Mouse (Mus musculus): Measurements from ENCODE around the gene Gpr152. TPM values are rescaled to one million over a fixed set of nuclear protein-coding genes. Genes with fewer than 3 reads are reported as not detected.

The Gpr152 gene
- polyA plus RNA-seq (2012; fragmentation: generic; extraction: Trizol): under 1 TPM in 1 of 2 experiments, not detected in 1; 0.09 TPM

GRCm38 (mm10) chr19:4139446-4139845 lies at the start of gene Gpr152:
TSS of gene Gpr152 (plus strand) at chr19:4139787.

GRCm38 (mm10) chr19:4096642-4097440 lies 42.7 kb upstream of the Gpr152 start, which contains the start of gene Cdk2ap2:
TSS of gene Cdk2ap2 (plus strand) at chr19:4097182.

DNA sequence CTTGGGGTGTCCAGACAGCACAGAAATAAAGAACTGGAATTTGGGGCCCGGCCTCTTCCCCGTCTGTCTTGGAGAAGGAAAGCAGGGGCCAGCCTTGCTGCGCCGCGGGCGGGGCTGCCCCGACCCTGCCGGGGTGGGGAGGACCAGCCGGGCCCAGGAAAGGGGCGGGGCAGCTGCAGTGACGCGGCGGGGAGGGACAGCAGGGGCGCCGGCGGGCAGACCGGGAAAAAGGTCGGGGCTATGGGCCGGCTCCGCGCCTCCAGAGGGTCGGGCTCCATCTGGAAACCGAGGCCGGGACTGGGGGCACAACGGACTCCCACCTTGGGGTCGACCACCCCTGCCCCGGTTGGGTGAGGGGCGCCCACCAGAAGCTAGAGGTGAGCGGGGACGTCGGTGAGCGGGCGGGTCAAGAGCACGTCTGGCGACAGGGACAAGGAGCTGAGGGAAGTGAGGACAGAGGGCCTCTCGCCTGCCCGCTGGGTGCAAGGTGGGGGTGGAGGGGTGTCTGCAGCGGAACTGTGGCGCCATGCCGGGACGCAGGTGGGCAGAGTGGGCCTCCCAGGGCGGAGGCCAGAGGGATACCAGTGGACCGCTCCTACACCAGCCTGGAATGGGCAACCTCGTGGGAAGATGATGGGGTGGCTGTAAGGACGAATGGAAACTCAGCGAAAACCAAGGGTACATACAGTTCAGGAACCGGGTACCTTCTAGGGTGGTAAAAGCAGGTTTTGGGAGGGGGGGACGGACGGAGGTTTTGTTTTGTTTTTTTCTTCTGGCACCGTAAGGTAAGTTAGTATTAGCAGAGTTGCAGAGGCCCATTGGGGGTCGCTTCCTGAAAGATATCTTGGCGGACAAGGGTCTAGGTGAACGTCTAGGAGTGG lies 39.5 kb upstream of the Gpr152 start, which contains the start of gene Pitpnm1:
Pitpnm1 (plus strand) TSS at position 162 of the 881 bp plus-strand sequence.

GRCm38 (mm10) chr19:4125741-4126696 lies 13.6 kb upstream of the Gpr152 start, which contains the start of gene Aip:
TSS of gene Aip (minus strand) at chr19:4125858.

GRCm38 (mm10) chr19:4143759-4144268 lies 4.2 kb downstream of the Gpr152 start, which contains the start of gene Cabp4:
TSS of gene Cabp4 (minus strand) at chr19:4144033.

GRCm38 (mm10) chr19:4148491-4148806 lies 8.9 kb downstream of the Gpr152 start, which contains the start of gene Coro1b:
TSS of gene Coro1b (plus strand) at chr19:4148619.

DNA sequence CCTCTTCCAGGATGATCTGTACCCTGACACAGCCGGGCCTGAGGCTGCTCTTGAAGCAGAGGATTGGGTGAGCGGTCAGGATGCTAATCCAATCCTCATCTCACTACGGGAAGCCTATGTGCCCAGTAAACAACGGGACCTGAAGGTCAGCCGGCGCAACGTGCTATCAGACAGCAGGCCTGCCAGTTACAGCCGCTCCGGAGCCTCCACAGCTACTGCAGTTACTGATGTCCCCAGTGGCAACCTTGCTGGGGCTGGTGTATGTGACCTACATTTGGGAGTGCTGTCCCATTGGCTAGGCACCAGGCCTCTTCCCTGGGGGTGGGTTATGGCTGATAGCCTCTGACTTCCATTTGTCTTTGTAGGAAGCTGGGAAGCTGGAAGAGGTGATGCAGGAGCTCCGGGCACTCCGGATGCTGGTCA lies 13.7 kb downstream of the Gpr152 start, which contains the start of gene Ptprcap:
Ptprcap (plus strand) TSS at position 373 of the 423 bp plus-strand sequence.

DNA sequence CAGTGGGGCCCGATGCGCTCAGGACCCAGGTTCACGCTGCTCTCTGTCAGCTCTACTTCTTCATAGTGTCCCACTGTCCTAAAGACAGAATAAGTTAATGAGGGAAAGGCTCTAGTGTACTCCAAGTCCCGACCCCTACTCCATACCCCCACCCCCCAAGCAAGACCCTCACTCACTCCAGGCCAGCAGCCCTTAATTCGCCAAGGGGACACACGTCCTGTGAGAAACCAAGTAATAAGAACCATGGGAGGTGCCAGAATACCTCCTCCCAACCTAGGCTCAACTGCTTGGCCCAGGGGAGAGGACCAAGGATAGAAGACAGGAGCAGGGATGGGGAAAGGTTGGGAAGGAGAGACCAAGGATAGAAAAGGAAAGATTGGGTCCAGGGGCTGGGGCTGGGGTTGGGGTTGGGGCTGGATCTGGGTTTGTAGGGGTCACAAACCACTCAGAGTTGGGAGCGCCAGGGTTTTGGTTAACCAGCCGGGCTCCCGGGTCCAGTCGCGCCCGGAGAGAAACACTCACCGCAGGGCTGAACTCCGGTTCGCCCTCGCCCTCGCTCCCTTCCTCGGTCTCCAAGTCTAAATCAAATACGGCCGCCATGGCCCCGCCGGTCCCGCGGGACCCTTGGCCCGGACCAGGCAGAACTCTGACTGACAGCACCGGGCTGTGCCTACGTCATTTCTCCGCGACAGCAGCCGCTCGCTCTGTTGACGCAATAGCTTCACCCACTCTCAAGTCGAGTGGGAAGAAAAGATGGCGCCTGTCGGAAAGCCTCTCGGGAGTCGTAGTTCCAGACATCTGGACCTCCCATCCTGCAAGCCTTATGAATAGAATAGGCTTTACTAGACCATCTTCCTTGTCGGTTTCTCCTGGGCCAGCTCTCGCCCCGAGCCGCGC lies 23.3 kb downstream of the Gpr152 start, which contains the start of gene Rps6kb2:
Rps6kb2 (minus strand) TSS at position 709 of the 897 bp plus-strand sequence.

DNA sequence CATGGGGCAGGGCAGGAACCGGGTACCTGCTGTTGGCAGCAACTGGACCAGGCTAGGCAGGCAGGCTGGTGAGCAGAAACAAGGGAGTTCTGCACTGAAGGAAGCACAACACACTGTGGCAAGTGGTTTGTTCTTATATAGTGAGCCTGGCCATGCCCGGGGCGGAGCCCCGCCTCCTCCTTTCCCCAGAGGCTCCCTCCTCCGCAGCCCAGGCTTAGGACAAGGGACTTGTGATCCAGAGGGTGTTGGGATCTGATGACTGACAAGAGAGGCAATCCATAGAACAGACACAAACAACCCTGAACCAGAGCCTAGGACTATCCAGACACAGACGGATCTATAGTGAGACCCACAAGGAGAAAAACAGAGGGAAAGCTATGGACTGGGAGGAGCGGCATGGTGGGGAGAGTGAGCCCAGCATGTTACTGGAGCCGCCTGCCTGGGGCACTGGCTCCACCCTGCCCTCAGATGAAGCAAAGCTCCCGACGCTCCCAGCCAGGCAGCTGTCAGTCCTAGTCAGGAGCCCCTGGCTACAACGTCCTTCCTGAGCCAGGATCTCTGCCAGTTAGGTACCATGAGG lies 35.9 kb downstream of the Gpr152 start, which contains the start of gene Carns1:
Carns1 (minus strand) TSS at position 112 of the 580 bp plus-strand sequence.

DNA sequence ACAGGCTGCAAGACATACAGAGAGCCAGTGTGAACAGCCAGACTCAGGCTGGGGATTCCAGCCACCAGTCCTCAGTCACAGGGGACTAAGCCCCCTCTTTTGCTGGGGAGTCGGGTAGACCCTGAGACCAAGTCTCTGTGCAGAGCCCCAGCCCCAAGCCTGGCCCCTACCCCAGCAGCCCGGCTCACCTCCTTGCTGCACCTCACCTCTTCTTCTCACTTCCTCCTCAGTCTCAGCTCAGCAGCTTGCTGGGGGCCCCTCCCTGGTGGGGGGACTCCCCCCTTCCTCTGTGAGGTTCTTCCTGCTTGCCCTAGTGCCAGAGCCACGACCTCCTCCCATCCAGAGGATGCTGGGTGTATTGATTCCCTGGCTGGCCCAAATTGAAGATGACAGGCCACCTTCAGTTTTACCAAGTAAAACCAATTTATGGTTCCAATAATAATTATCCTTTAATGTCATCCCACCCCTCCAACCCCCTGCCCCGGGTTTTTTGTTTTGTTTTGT lies 51.3 kb downstream of the Gpr152 start, which contains the start of gene Tbc1d10c:
Tbc1d10c (minus strand) TSS at position 454 of the 504 bp plus-strand sequence.

DNA sequence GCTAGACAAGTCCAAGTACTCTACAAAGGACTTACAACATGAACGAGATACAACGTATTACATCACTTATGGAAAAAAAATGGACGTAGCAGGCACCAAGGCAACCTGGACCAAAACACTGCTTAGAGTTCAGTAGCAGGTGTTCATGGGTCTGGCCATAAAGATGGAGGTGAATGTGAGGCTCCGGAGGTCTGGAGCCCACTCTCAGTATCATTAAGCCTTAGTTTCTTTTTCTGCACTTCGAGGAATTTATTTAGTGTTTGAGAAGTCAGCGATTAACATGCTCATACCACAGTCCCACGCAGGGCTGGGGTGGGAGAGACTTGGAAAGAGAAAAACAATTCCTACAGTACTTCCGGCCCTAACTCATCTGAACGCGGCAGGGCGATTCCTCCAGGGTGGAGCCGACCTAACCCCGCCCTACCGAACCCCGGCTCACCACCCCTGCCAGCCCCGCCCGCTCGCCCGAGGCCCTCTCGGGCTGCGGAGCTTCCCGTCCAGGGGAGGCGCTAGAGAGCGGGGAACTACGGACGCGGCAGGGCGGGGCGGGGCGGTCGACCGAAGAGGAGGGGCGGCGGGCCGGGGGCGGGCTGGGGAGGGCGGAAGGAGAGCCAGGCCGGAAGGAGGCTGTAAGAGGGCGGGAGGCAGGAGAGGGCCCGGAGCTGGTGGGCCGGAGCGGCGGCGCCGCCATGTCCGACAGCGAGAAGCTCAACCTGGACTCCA lies 52.1 kb downstream of the Gpr152 start, which contains the start of gene Ppp1ca:
Ppp1ca (plus strand) TSS at position 538 of the 723 bp plus-strand sequence.

Other genes starting within 250 kb of the Gpr152 start
- gene Tcirg1, start 232.7 kb upstream of the Gpr152 start, polyA plus RNA-seq (2012; fragmentation: generic; extraction: Trizol): 10 to 100 TPM; 46.1 to 53.3 TPM
- gene Ndufs8, start 227.0 kb upstream of the Gpr152 start, polyA plus RNA-seq (2012; fragmentation: generic; extraction: Trizol): 100 to 1,000 TPM; 269 to 451 TPM
- gene Aldh3b1, start 210.0 kb upstream of the Gpr152 start, polyA plus RNA-seq (2012; fragmentation: generic; extraction: Trizol): 1 to 10 TPM; 2.7 to 8.3 TPM
- under 1 TPM; 0.01 to 0.08 TPM for gene Unc93b1, start 204.6 kb upstream of the Gpr152 start, polyA plus RNA-seq (2012; fragmentation: generic; extraction: Trizol)
- gene Aldh3b3, start 181.1 kb upstream of the Gpr152 start, polyA plus RNA-seq (2012; fragmentation: generic; extraction: Trizol): under 1 TPM in 1 of 2 experiments, not detected in 1; 0.01 TPM
- not detected for gene Aldh3b2, start 167.5 kb upstream of the Gpr152 start, polyA plus RNA-seq (2012; fragmentation: generic; extraction: Trizol)
- 10 to 100 TPM in 1 of 2 experiments, 1 to 10 TPM in 1; 7.4 to 28.3 TPM for gene Acy3, start 153.2 kb upstream of the Gpr152 start, polyA plus RNA-seq (2012; fragmentation: generic; extraction: Trizol)
- under 1 TPM in 1 of 2 experiments, not detected in 1; 0.05 TPM for gene Tbx10, start 147.0 kb upstream of the Gpr152 start, polyA plus RNA-seq (2012; fragmentation: generic; extraction: Trizol)
- gene Nudt8, start 139.2 kb upstream of the Gpr152 start, polyA plus RNA-seq (2012; fragmentation: generic; extraction: Trizol): 10 to 100 TPM; 41.3 to 59.9 TPM
- gene Gm49405, start 139.2 kb upstream of the Gpr152 start, polyA plus RNA-seq (2012; fragmentation: generic; extraction: Trizol): 1 to 10 TPM in 1 of 2 experiments, under 1 TPM in 1; 0.19 to 1.4 TPM
- 1 to 10 TPM in 1 of 2 experiments, under 1 TPM in 1; 0.41 to 4.0 TPM for gene Doc2g, start 136.5 kb upstream of the Gpr152 start, polyA plus RNA-seq (2012; fragmentation: generic; extraction: Trizol)
- 100 to 1,000 TPM; 253 to 401 TPM for gene Ndufv1, start 127.0 kb upstream of the Gpr152 start, polyA plus RNA-seq (2012; fragmentation: generic; extraction: Trizol)
- 1,000 to 10,000 TPM in 1 of 2 experiments, 100 to 1,000 TPM in 1; 849 to 1,247 TPM for gene Gstp1, start 101.8 kb upstream of the Gpr152 start, polyA plus RNA-seq (2012; fragmentation: generic; extraction: Trizol)
- gene Gstp2, start 93.8 kb upstream of the Gpr152 start, polyA plus RNA-seq (2012; fragmentation: generic; extraction: Trizol): 10 to 100 TPM in 1 of 2 experiments, 1 to 10 TPM in 1; 1.8 to 13.9 TPM
- gene Gstp3, start 80.2 kb upstream of the Gpr152 start, polyA plus RNA-seq (2012; fragmentation: generic; extraction: Trizol): under 1 TPM; 0.15 to 0.18 TPM
- gene Cabp2, start 58.2 kb upstream of the Gpr152 start, polyA plus RNA-seq (2012; fragmentation: generic; extraction: Trizol): not detected
- gene Cdk2ap2, start 42.6 kb upstream of the Gpr152 start, polyA plus RNA-seq (2012; fragmentation: generic; extraction: Trizol): 100 to 1,000 TPM in 1 of 2 experiments, 10 to 100 TPM in 1; 86.0 to 148 TPM
- gene Pitpnm1, start 39.8 kb upstream of the Gpr152 start, polyA plus RNA-seq (2012; fragmentation: generic; extraction: Trizol): 10 to 100 TPM; 48.2 to 61.6 TPM
- gene Aip, start 13.9 kb upstream of the Gpr152 start, polyA plus RNA-seq (2012; fragmentation: generic; extraction: Trizol): 100 to 1,000 TPM; 201 to 241 TPM
- under 1 TPM; 0.14 to 0.38 TPM for gene Cabp4, start 4.2 kb downstream of the Gpr152 start, polyA plus RNA-seq (2012; fragmentation: generic; extraction: Trizol)
- 100 to 1,000 TPM; 256 to 440 TPM for gene Coro1b, start 8.8 kb downstream of the Gpr152 start, polyA plus RNA-seq (2012; fragmentation: generic; extraction: Trizol)
- 1 to 10 TPM; 6.5 to 9.5 TPM for gene Ptprcap, start 13.8 kb downstream of the Gpr152 start, polyA plus RNA-seq (2012; fragmentation: generic; extraction: Trizol)
- gene Rps6kb2, start 23.6 kb downstream of the Gpr152 start, polyA plus RNA-seq (2012; fragmentation: generic; extraction: Trizol): 10 to 100 TPM; 28.6 to 29.9 TPM
- 10 to 100 TPM in 1 of 2 experiments, 1 to 10 TPM in 1; 1.8 to 16.2 TPM for gene Carns1, start 35.7 kb downstream of the Gpr152 start, polyA plus RNA-seq (2012; fragmentation: generic; extraction: Trizol)
- gene Tbc1d10c, start 51.5 kb downstream of the Gpr152 start, polyA plus RNA-seq (2012; fragmentation: generic; extraction: Trizol): 1 to 10 TPM in 1 of 2 experiments, under 1 TPM in 1; 0.63 to 1.7 TPM
- 1,000 to 10,000 TPM in 1 of 2 experiments, 100 to 1,000 TPM in 1; 727 to 1,261 TPM for gene Ppp1ca, start 52.3 kb downstream of the Gpr152 start, polyA plus RNA-seq (2012; fragmentation: generic; extraction: Trizol)
- 10 to 100 TPM; 25.1 to 36.1 TPM for gene Rad9a, start 61.9 kb downstream of the Gpr152 start, polyA plus RNA-seq (2012; fragmentation: generic; extraction: Trizol)
- 10 to 100 TPM in 1 of 2 experiments, 1 to 10 TPM in 1; 7.5 to 24.4 TPM for gene Clcf1, start 74.5 kb downstream of the Gpr152 start, polyA plus RNA-seq (2012; fragmentation: generic; extraction: Trizol)
- 1 to 10 TPM in 1 of 2 experiments, not detected in 1; 3.9 TPM for gene AC109138.7, start 74.6 kb downstream of the Gpr152 start, polyA plus RNA-seq (2012; fragmentation: generic; extraction: Trizol)
- 100 to 1,000 TPM; 131 to 165 TPM for gene Pold4, start 92.1 kb downstream of the Gpr152 start, polyA plus RNA-seq (2012; fragmentation: generic; extraction: Trizol)
- 10 to 100 TPM in 1 of 2 experiments, 1 to 10 TPM in 1; 7.4 to 30.3 TPM for gene Ssh3, start 129.4 kb downstream of the Gpr152 start, polyA plus RNA-seq (2012; fragmentation: generic; extraction: Trizol)
- 1 to 10 TPM in 1 of 2 experiments, under 1 TPM in 1; 0.77 to 4.5 TPM for gene Ankrd13d, start 143.3 kb downstream of the Gpr152 start, polyA plus RNA-seq (2012; fragmentation: generic; extraction: Trizol)
- 10 to 100 TPM; 37.7 to 44.4 TPM for gene Grk2, start 166.4 kb downstream of the Gpr152 start, polyA plus RNA-seq (2012; fragmentation: generic; extraction: Trizol)

Measured in C3H10T1/2 (cell line).